Mouse (Mus musculus) kidney, adult 8-10 months (tissue): Measurements from ENCODE around the gene Brwd1.
A peak's percentile ranks its signal among the peaks of the same experiment; 100 is the strongest.
"Not testable (repeated sequence)": the region's sequence is repeated elsewhere in the genome, so short reads cannot be mapped to it uniquely, and the experiment has no call there.

ENCODE experiments used
- DNase-seq, 2 experiments: peaks; one replicate each; pipeline ENCODE4 v3.0.0; 2022

The Brwd1 gene

GRCm38 (mm10) chr16:96082301-96083178, at the start of gene Brwd1:
TSS of gene Brwd1 (minus strand) at chr16:96082526.
- DNase-seq = peak; percentile 88 to 90

- no peak for DNase-seq
These were observed 46.1 kb upstream of the Brwd1 start for GRCm38 (mm10) chr16:96128466-96128865.

- peak; percentile 96 to 98 for DNase-seq
These were observed 45.5 kb upstream of the Brwd1 start, which contains the start of gene Hmgn1 for GRCm38 (mm10) chr16:96127657-96128344. TSS of gene Hmgn1 (minus strand) at chr16:96127729.

GRCm38 (mm10) chr16:96127288-96127656, 44.9 kb upstream of the Brwd1 start:
- no peak for DNase-seq

GRCm38 (mm10) chr16:96126684-96127171, 44.4 kb upstream of the Brwd1 start:
- peak in 1 of 2 experiments; percentile 13 for DNase-seq

- no peak for DNase-seq
These were observed 37.8 kb upstream of the Brwd1 start for GRCm38 (mm10) chr16:96120022-96120623.

- DNase-seq = no peak
These were observed 32.4 kb upstream of the Brwd1 start for GRCm38 (mm10) chr16:96114729-96115128.

- no peak for DNase-seq
These were observed 30.4 kb upstream of the Brwd1 start for GRCm38 (mm10) chr16:96112769-96113168.

GRCm38 (mm10) chr16:96110655-96111345, 28.5 kb upstream of the Brwd1 start:
- no peak for DNase-seq

- DNase-seq = no peak
These were observed 27.3 kb upstream of the Brwd1 start for GRCm38 (mm10) chr16:96109673-96110072.

- DNase-seq = peak in 1 of 2 experiments; percentile 30
These were observed 20.7 kb upstream of the Brwd1 start for GRCm38 (mm10) chr16:96103036-96103435.

- not testable (repeated sequence) for DNase-seq
These were observed 15.5 kb upstream of the Brwd1 start for GRCm38 (mm10) chr16:96097811-96098210.

GRCm38 (mm10) chr16:96095966-96096365, 13.6 kb upstream of the Brwd1 start:
- DNase-seq = no peak

GRCm38 (mm10) chr16:96091515-96092504, 9.5 kb upstream of the Brwd1 start:
- DNase-seq = no peak

GRCm38 (mm10) chr16:96088120-96088519, 5.8 kb upstream of the Brwd1 start:
- DNase-seq = no peak

GRCm38 (mm10) chr16:96087436-96087835, 5.1 kb upstream of the Brwd1 start:
- no peak for DNase-seq

GRCm38 (mm10) chr16:96087001-96087400, 4.7 kb upstream of the Brwd1 start:
- DNase-seq = no peak

- no peak for DNase-seq
These were observed 3.3 kb upstream of the Brwd1 start for GRCm38 (mm10) chr16:96085597-96085996.

- peak; percentile 76 to 83 for DNase-seq
These were observed 887 bp upstream of the Brwd1 start for GRCm38 (mm10) chr16:96083179-96083646.

- peak; percentile 57 to 61 for DNase-seq
These were observed 534 bp downstream of the Brwd1 start for GRCm38 (mm10) chr16:96081742-96082241.

GRCm38 (mm10) chr16:96081331-96081730, 995 bp downstream of the Brwd1 start:
- DNase-seq = peak; percentile 93 to 95
